Mouse (Mus musculus) MEL (cell line): ENCODE measurements around the gene Sirt4.

Experiments
- CTCF ChIP-seq, 3 experiments: IDR thresholded peaks in 2 of 3; conservative IDR thresholded peaks in 1 of 3; 2 replicates each; pipeline ENCODE4 v1.5.1; 2011 to 2012; ENCODE audit warnings: low read length in 3 of 3, low read depth in 2 of 3, mild to moderate bottlenecking in 2 of 3, improper control_type of control experiment in 1 of 3, inconsistent platforms in 1 of 3, mixed read lengths in 1 of 3, moderate library complexity in 1 of 3; ENCODE audit not compliant: control insufficient read depth in 1 of 3, insufficient read depth in 1 of 3, poor library complexity in 1 of 3, severe bottlenecking in 1 of 3
- ELF1 ChIP-seq: IDR thresholded peaks from 2 replicates; pipeline ENCODE4 v1.6.1; 2014; ENCODE audit warnings: low read depth, mild to moderate bottlenecking, inconsistent platforms, low read length, improper control_type of control experiment, moderate library complexity
- GATA1 ChIP-seq: IDR thresholded peaks from 2 replicates; pipeline ENCODE4 v1.6.1; 2011; ENCODE audit warnings: low read depth, low read length, improper control_type of control experiment
- HCFC1 ChIP-seq: IDR thresholded peaks from 2 replicates; pipeline ENCODE4 v1.6.1; 2012; ENCODE audit warnings: low read depth, mild to moderate bottlenecking, inconsistent platforms, low read length, improper control_type of control experiment, moderate library complexity
- MAX ChIP-seq: IDR thresholded peaks from 2 replicates; pipeline ENCODE4 v1.6.1; 2011; ENCODE audit warnings: low read length, improper control_type of control experiment
- MXI1 ChIP-seq: IDR thresholded peaks from 2 replicates; pipeline ENCODE4 v1.6.1; 2011; ENCODE audit warnings: mild to moderate bottlenecking, low read depth, low read length, improper control_type of control experiment
- POLR2A ChIP-seq, 2 experiments: IDR thresholded peaks; 2 replicates each; pipeline ENCODE4 v1.6.1; 2011 to 2012; ENCODE audit warnings: low read length in 2 of 2, mild to moderate bottlenecking in 2 of 2, control low read depth in 1 of 2, improper control_type of control experiment in 1 of 2, low read depth in 1 of 2, moderate library complexity in 1 of 2; ENCODE audit not compliant: control insufficient read depth in 1 of 2, insufficient read depth in 1 of 2, poor library complexity in 1 of 2
- TBP ChIP-seq: IDR thresholded peaks from 2 replicates; pipeline ENCODE4 v1.8.0; 2011; ENCODE audit warnings: low read depth, low read length, improper control_type of control experiment

DNA sequence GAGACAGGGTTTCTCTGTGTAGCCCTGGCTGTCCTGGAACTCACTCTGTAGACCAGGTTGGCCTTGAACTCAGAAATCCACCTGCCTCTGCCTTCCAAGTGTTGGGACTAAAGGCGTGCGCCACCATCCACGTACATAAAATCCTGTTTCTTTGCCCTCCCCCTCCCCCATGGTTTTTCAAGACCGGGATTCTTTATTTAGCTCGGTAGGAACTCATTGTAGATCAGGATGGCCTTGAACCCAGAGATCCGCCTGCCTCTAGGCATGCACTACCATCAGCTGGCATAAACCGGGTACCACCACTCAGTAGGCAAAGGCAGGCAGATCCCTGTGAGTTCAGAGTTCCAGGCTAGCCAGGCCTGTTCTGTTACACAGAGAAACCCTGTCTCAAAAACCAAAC is 32.4 kb upstream of the Sirt4 start:
- no peak for TF ChIP-seq TBP
- TF ChIP-seq CTCF (IDR thresholded peaks at IDR 0.05 in 2 of 3, conservative IDR thresholded peaks at IDR 0.05 in 1 of 3; ENCODE audit: control insufficient read depth in 1 of 3, insufficient read depth in 1 of 3, low read depth in 2 of 3, low read length in 3 of 3, poor library complexity in 1 of 3, severe bottlenecking in 1 of 3): no peak
- no peak for TF ChIP-seq MXI1
- no peak for TF ChIP-seq GATA1
- TF ChIP-seq POLR2A (IDR thresholded peaks at IDR 0.05; ENCODE audit: control insufficient read depth in 1 of 2, insufficient read depth in 1 of 2, low read depth in 1 of 2, low read length in 2 of 2, poor library complexity in 1 of 2): no peak
- TF ChIP-seq HCFC1: no peak
- no peak for TF ChIP-seq MAX
- TF ChIP-seq ELF1: no peak
